19 mouse cellular contexts compared by ENCODE assay signal in genomic region chr1:177065732-177066131, GRCm38 (mm10).
DNase-seq lines count a peak whose midpoint lies in the region; ATAC-seq and TF ChIP-seq lines count a peak whose summit lies in the region.
"Had no signal": no experiment of that assay in that cellular context is flagged by ENCODE, and none has a peak within 500 bp of the region (broad histone marks: within the 10 kb centered on the region; RNA-seq: fewer than 3 reads in every experiment).

No protein-coding gene starts in this region.

- TF ChIP-seq POLR2A in MEL (IDR thresholded peaks at IDR 0.05; ENCODE audit: control insufficient read depth in 1 of 2, insufficient read depth in 1 of 2, low read depth in 1 of 2, low read length in 2 of 2, poor library complexity in 1 of 2), result no peak
- TF ChIP-seq POLR2A in cortical plate, adult 2 months (IDR thresholded peaks at IDR 0.05; ENCODE audit: extremely low read depth, insufficient read depth, low read length), result no peak

- H3K79me2 ChIP-seq in MEL (ENCODE audit: control insufficient read depth, insufficient read depth, low read length, poor library complexity), result no peaks in the 10 kb centered on the region

- H3K4me3 ChIP-seq in limb, embryonic 12.5 days (replicated peaks), result no peak overlapping the region
- H3K4me3 ChIP-seq in limb, embryonic 10.5 days, result no peak overlapping the region
- no peak overlapping the region for H3K4me3 ChIP-seq in MEL (ENCODE audit: control insufficient read depth in 1 of 2, insufficient read depth in 1 of 2, low read depth in 2 of 2, low read length in 2 of 2)
- no peak overlapping the region for H3K4me3 ChIP-seq in cortical plate, adult 2 months (ENCODE audit: insufficient read depth, low read length)
- H3K4me3 ChIP-seq: embryonic facial prominence, embryonic 15.5 days; hindbrain, embryonic 12.5 days had no signal

- TF ChIP-seq CTCF in MEL (IDR thresholded peaks at IDR 0.05 in 2 of 3, conservative IDR thresholded peaks at IDR 0.05 in 1 of 3; ENCODE audit: control insufficient read depth in 1 of 3, insufficient read depth in 1 of 3, low read depth in 2 of 3, low read length in 3 of 3, poor library complexity in 1 of 3, severe bottlenecking in 1 of 3), result no peak
- TF ChIP-seq CTCF in cortical plate, adult 2 months (IDR thresholded peaks at IDR 0.05; ENCODE audit: extremely low read depth, insufficient read depth, low read length), result no peak

- H3K9ac ChIP-seq in limb, embryonic 12.5 days (replicated peaks), result no peak overlapping the region
- H3K9ac ChIP-seq in MEL (ENCODE audit: control insufficient read depth, low read depth, low read length, poor library complexity, severe bottlenecking), result no peak overlapping the region
- H3K9ac ChIP-seq: embryonic facial prominence, embryonic 15.5 days; hindbrain, embryonic 12.5 days had no signal

- no peaks in the 10 kb centered on the region for H3K9me3 ChIP-seq in limb, embryonic 12.5 days
- H3K9me3 ChIP-seq in limb, embryonic 10.5 days (replicated peaks), result no peaks in the 10 kb centered on the region
- no peaks in the 10 kb centered on the region for H3K9me3 ChIP-seq in MEL (replicated peaks; ENCODE audit: insufficient read depth, low read length)
- H3K9me3 ChIP-seq: embryonic facial prominence, embryonic 15.5 days; hindbrain, embryonic 12.5 days had no signal

- DNase-seq in limb, embryonic 10.5 days (ENCODE audit: low spot score), result no peak
- DNase-seq in MEL (ENCODE audit: low read depth, low spot score), result peak; percentile 36
- DNase-seq in cerebellum, adult 8-10 months, result no peak
- no peak for DNase-seq in lung, adult 18-20 months
- no peak for DNase-seq in testis, postnatal 14 days (ENCODE audit: low spot score)
- DNase-seq: adrenal gland, adult 2 months; cerebellum, postnatal 10 days; gastrocnemius, postnatal 14 days; kidney, adult 8-10 months; kidney, postnatal 36 days; liver; lung, adult 2 months; right cerebral cortex, postnatal 25 days had no signal

- no peak for TF ChIP-seq EP300 in MEL (IDR thresholded peaks at IDR 0.05; ENCODE audit: low read depth in 1 of 2, low read length in 2 of 2)

- no peak overlapping the region for H3K27ac ChIP-seq in limb, embryonic 12.5 days
- H3K27ac ChIP-seq in limb, embryonic 10.5 days, result no peak overlapping the region
- no peak overlapping the region for H3K27ac ChIP-seq in MEL (ENCODE audit: control insufficient read depth, low read depth, low read length)
- H3K27ac ChIP-seq in cortical plate, adult 2 months (ENCODE audit: insufficient read depth, low read length), result 0 out of 2 replicates have a peak overlapping the region, but pooled peaks have one; percentile 29
- H3K27ac ChIP-seq: embryonic facial prominence, embryonic 15.5 days; hindbrain, embryonic 12.5 days; stomach, postnatal 0 days had no signal

- ATAC-seq in limb, embryonic 12.5 days (ENCODE audit: insufficient number of reproducible peaks, insufficient read depth, low FRiP score, low TSS enrichment, low read depth), result 0 out of 2 replicates have a peak, but pooled peaks have one; percentile 31
- ATAC-seq: inflammation-experienced regulatory T-cells, adult 6 months had no signal

- TF ChIP-seq RAD21 in MEL (IDR thresholded peaks at IDR 0.05; ENCODE audit: low read depth, low read length), result no peak

- H3K4me2 ChIP-seq in limb, embryonic 12.5 days, result no peak overlapping the region
- H3K4me2 ChIP-seq: embryonic facial prominence, embryonic 15.5 days; hindbrain, embryonic 12.5 days had no signal

- H3K27me3 ChIP-seq in limb, embryonic 12.5 days, result no peaks in the 10 kb centered on the region
- H3K27me3 ChIP-seq in limb, embryonic 10.5 days (ENCODE audit: low read depth, poor library complexity, severe bottlenecking), result no peaks in the 10 kb centered on the region
- no peaks in the 10 kb centered on the region for H3K27me3 ChIP-seq in MEL (ENCODE audit: control insufficient read depth in 1 of 2, insufficient read depth in 2 of 2, low read length in 2 of 2)
- H3K27me3 ChIP-seq: embryonic facial prominence, embryonic 15.5 days; hindbrain, embryonic 12.5 days had no signal

- H3K4me1 ChIP-seq in limb, embryonic 12.5 days (replicated peaks), result 0 out of 2 replicates have a peak, but pooled peaks cover 9% of the 10 kb centered on the region
- no peaks in the 10 kb centered on the region for H3K4me1 ChIP-seq in limb, embryonic 10.5 days
- no peaks in the 10 kb centered on the region for H3K4me1 ChIP-seq in MEL (ENCODE audit: control insufficient read depth in 1 of 2, insufficient read depth in 2 of 2, low read length in 2 of 2)
- H3K4me1 ChIP-seq in cortical plate, adult 2 months (ENCODE audit: control insufficient read depth, insufficient read depth, low read length), result peaks cover 2% of the 10 kb centered on the region
- H3K4me1 ChIP-seq: embryonic facial prominence, embryonic 15.5 days; hindbrain, embryonic 12.5 days had no signal

- H3K36me3 ChIP-seq in limb, embryonic 12.5 days, result peaks cover 12% of the 10 kb centered on the region
- 0 out of 2 replicates have a peak, but pooled peaks cover 3% of the 10 kb centered on the region for H3K36me3 ChIP-seq in limb, embryonic 10.5 days
- H3K36me3 ChIP-seq in MEL (ENCODE audit: control insufficient read depth in 1 of 2, insufficient read depth in 2 of 2, low read length in 2 of 2), result no peaks in the 10 kb centered on the region
- H3K36me3 ChIP-seq: embryonic facial prominence, embryonic 15.5 days had no signal

TF ChIP-seq in MEL, 35 proteins besides CTCF, POLR2A, EP300 and RAD21:
- TF ChIP-seq CHD1 (IDR thresholded peaks at IDR 0.05; ENCODE audit: low read depth, low read length), result no peak
- no peak for TF ChIP-seq MAX (IDR thresholded peaks at IDR 0.05; ENCODE audit: low read length)
- no peak for TF ChIP-seq CHD2 (IDR thresholded peaks at IDR 0.05; ENCODE audit: low read length)
- TF ChIP-seq GATA1 (IDR thresholded peaks at IDR 0.05; ENCODE audit: low read depth, low read length), result no peak
- no peak for TF ChIP-seq ETS1 (IDR thresholded peaks at IDR 0.05; ENCODE audit: low read depth, low read length)
- TF ChIP-seq HCFC1 (IDR thresholded peaks at IDR 0.05; ENCODE audit: low read depth, low read length), result no peak
- no peak for TF ChIP-seq POLR2AphosphoS5 (IDR thresholded peaks at IDR 0.05; ENCODE audit: borderline replicate concordance, low read depth, low read length)
- TF ChIP-seq MAZ (IDR thresholded peaks at IDR 0.05; ENCODE audit: low read depth, low read length), result no peak
